Mouse (Mus musculus) forebrain, embryonic 16.5 days (tissue): ENCODE results near the gene Bag6. TPM values are rescaled to one million over a fixed set of nuclear protein-coding genes. Genes with fewer than 3 reads are reported as not detected.
A peak's percentile ranks its signal among the peaks of the same experiment; 100 is the strongest.
"Not testable (repeated sequence)": the region's sequence is repeated elsewhere in the genome, so short reads cannot be mapped to it uniquely, and the experiment has no call there.

Source experiments
- ATAC-seq: fragments of 200-750 bp; cut with Nextera tagmentation; 2 replicates; pipeline ENCODE4 v1.8.0; 2017; ENCODE audit warnings: mild to moderate bottlenecking, moderate library complexity
- H3K27ac ChIP-seq: fragments of 300-500 bp; sonication (generic); 2 replicates; pipeline ENCODE4 v1.5.1; 2014; ENCODE audit warnings: low read length, control low read depth
- H3K27me3 ChIP-seq: fragments of 300-500 bp; sonication (generic); replicated peaks from 2 replicates; pipeline ENCODE4 v1.6.1; 2014; ENCODE audit warnings: low read length; ENCODE audit not compliant: control insufficient read depth, insufficient read depth
- H3K36me3 ChIP-seq: fragments of 300-500 bp; sonication (generic); 2 replicates; pipeline ENCODE4 v1.6.1; 2014; ENCODE audit not compliant: control insufficient read depth, insufficient read depth
- H3K4me1 ChIP-seq: fragments of 300-500 bp; sonication (generic); replicated peaks from 2 replicates; pipeline ENCODE4 v1.6.1; 2014; ENCODE audit warnings: low read length; ENCODE audit not compliant: control insufficient read depth, insufficient read depth
- H3K4me2 ChIP-seq: fragments of 300-500 bp; sonication (generic); 2 replicates; pipeline ENCODE4 v1.6.1; 2014; ENCODE audit warnings: mild to moderate bottlenecking, low read length, control low read depth
- H3K4me3 ChIP-seq: fragments of 300-500 bp; sonication (generic); replicated peaks from 2 replicates; pipeline ENCODE4 v1.5.1; 2014; ENCODE audit warnings: mild to moderate bottlenecking, low read length, control low read depth
- H3K9ac ChIP-seq: fragments of 300-500 bp; sonication (generic); replicated peaks from 2 replicates; pipeline ENCODE4 v1.6.1; 2014; ENCODE audit warnings: low read depth, low read length, control low read depth
- H3K9me3 ChIP-seq: fragments of 300-500 bp; sonication (generic); 2 replicates; pipeline ENCODE4 v1.6.1; 2016; ENCODE audit warnings: low read length; ENCODE audit not compliant: control insufficient read depth
- WGBS: fragments of 180-500 bp; shearing (Covaris S2); extraction: QIAGEN DNeasy Blood & Tissue Kit; methylation state at CpG from one replicate; pipeline ENCODE4 v1.1.7; 2014; 5-methylcytosine and 5-hydroxymethylcytosine counted together
- polyA plus RNA-seq: library from polyadenylated mRNA; unstranded; fragments of >200 nt; fragmentation: Nextera tagmentation; extraction: Ambion mirVana; gene quantifications from 2 replicates; pipeline ENCODE4 v1.2.1, GENCODE M21; 2015

Gene Bag6
- polyA plus RNA-seq, 1 experiment from 2014 or later: 86.7 TPM

- no peaks in the 10 kb centered on the region for H3K4me1 ChIP-seq
- H3K36me3 ChIP-seq: peaks cover 14% of the 10 kb centered on the region
- H3K9ac ChIP-seq: no peak overlapping the region
- H3K27ac ChIP-seq: no peak overlapping the region
- H3K4me3 ChIP-seq: no peak overlapping the region
- ATAC-seq: no peak
- H3K27me3 ChIP-seq: no peaks in the 10 kb centered on the region
- WGBS: 69% methylated on average over 3 of the region's 3 CpGs
- H3K4me2 ChIP-seq: no peak overlapping the region
- H3K9me3 ChIP-seq: no peaks in the 10 kb centered on the region
Measured at GRCm38 (mm10) chr17:35106522-35106921, 28.5 kb upstream of the Bag6 start.

GRCm38 (mm10) chr17:35108097-35108496 is 26.9 kb upstream of the Bag6 start, which contains the start of gene Ly6g5c:
Gene Ly6g5c (plus strand): TSS chr17:35108279.
- Histone ChIP-seq H3K27ac (no peak within 1 kb of the TSS), H3K4me3 (no peak within 1 kb of the TSS), H3K9me3 (no peaks in the 10 kb centered on the region), H3K9ac (no peak within 1 kb of the TSS), H3K4me1 (no peaks in the 10 kb centered on the region), H3K4me2 (no peak within 1 kb of the TSS), H3K27me3 (no peaks in the 10 kb centered on the region), H3K36me3 (peaks cover 3% of the 10 kb centered on the region; the same call in 1 of the 2 replicates)
- no peak for ATAC-seq
- WGBS: 83% methylated on average over 6 of the region's 6 CpGs

GRCm38 (mm10) chr17:35111774-35112173 is 23.2 kb upstream of the Bag6 start:
- WGBS: 72% methylated on average over 9 of the region's 9 CpGs
- Histone ChIP-seq H3K4me1 (no peaks in the 10 kb centered on the region), H3K9me3 (no peaks in the 10 kb centered on the region), H3K9ac (no peak overlapping the region), H3K27me3 (no peaks in the 10 kb centered on the region), H3K36me3 (peaks cover 10% of the 10 kb centered on the region), H3K4me2 (no peak overlapping the region), H3K27ac (no peak overlapping the region), H3K4me3 (no peak overlapping the region)
- no peak for ATAC-seq

- H3K27me3 ChIP-seq: no peaks in the 10 kb centered on the region
- H3K36me3 ChIP-seq: peaks cover 19% of the 10 kb centered on the region
- H3K9ac ChIP-seq: no peak within 1 kb of the TSS
- H3K4me1 ChIP-seq: peaks cover 9% of the 10 kb centered on the region
- 87% methylated on average over 8 of the region's 8 CpGs for WGBS
- no peak within 1 kb of the TSS for H3K4me2 ChIP-seq
- no peak within 1 kb of the TSS for H3K4me3 ChIP-seq
- no peaks in the 10 kb centered on the region for H3K9me3 ChIP-seq
- no peak for ATAC-seq
- no peak within 1 kb of the TSS for H3K27ac ChIP-seq
Measured at GRCm38 (mm10) chr17:35115046-35116019, 19.6 kb upstream of the Bag6 start, which contains the start of gene Ly6g5b. Gene Ly6g5b (minus strand): TSS chr17:35115428.

- no peaks in the 10 kb centered on the region for H3K27me3 ChIP-seq
- peak overlapping the region; percentile 76 for H3K9ac ChIP-seq
- peak overlapping the region; percentile 88 for H3K4me2 ChIP-seq
- peaks cover 19% of the 10 kb centered on the region for H3K36me3 ChIP-seq
- 0 out of 2 replicates have a peak overlapping the region, but pooled peaks have one; percentile 0 for H3K27ac ChIP-seq
- peak overlapping the region; percentile 62 for H3K4me3 ChIP-seq
- no peaks in the 10 kb centered on the region for H3K9me3 ChIP-seq
- peaks cover 23% of the 10 kb centered on the region for H3K4me1 ChIP-seq
- WGBS: under 1% methylated on average over 33 of the region's 33 CpGs
- ATAC-seq: no peak
Measured at GRCm38 (mm10) chr17:35120745-35121142, 14.2 kb upstream of the Bag6 start.

- peaks cover 26% of the 10 kb centered on the region for H3K4me1 ChIP-seq
- H3K4me3 ChIP-seq: peak within 1 kb of the TSS; percentile 62
- H3K27me3 ChIP-seq: no peaks in the 10 kb centered on the region
- peak within 1 kb of the TSS; percentile 95 for H3K4me2 ChIP-seq
- peak; percentile 97 for ATAC-seq
- H3K9me3 ChIP-seq: no peaks in the 10 kb centered on the region
- H3K36me3 ChIP-seq: peaks cover 17% of the 10 kb centered on the region
- WGBS: 0% methylated on average over 50 of the region's 50 CpGs
- peak within 1 kb of the TSS; percentile 93 for H3K27ac ChIP-seq
- peak within 1 kb of the TSS; percentile 80 for H3K9ac ChIP-seq
Measured at GRCm38 (mm10) chr17:35121143-35121799, 13.7 kb upstream of the Bag6 start, which contains the start of gene Gpank1. Gene Gpank1 (plus strand): TSS chr17:35121455.

GRCm38 (mm10) chr17:35121871-35122303 is 13.1 kb upstream of the Bag6 start, which contains the start of gene Csnk2b:
Gene Csnk2b (minus strand): TSS chr17:35122053.
- Histone ChIP-seq H3K4me2 (peak within 1 kb of the TSS; percentile 95), H3K27ac (peak within 1 kb of the TSS; percentile 93), H3K4me1 (peaks cover 32% of the 10 kb centered on the region), H3K9me3 (no peaks in the 10 kb centered on the region), H3K36me3 (peaks cover 14% of the 10 kb centered on the region), H3K27me3 (no peaks in the 10 kb centered on the region), H3K4me3 (peak within 1 kb of the TSS; percentile 62), H3K9ac (peak within 1 kb of the TSS; percentile 80)
- peak; percentile 5; the same call in 1 of the 2 replicates for ATAC-seq
- 0% methylated on average over 19 of the region's 19 CpGs for WGBS

GRCm38 (mm10) chr17:35123287-35123686 is 11.7 kb upstream of the Bag6 start:
- ATAC-seq, H3K4me3 ChIP-seq, H3K4me2 ChIP-seq, H3K27me3 ChIP-seq, H3K9ac ChIP-seq, H3K36me3 ChIP-seq, H3K9me3 ChIP-seq, H3K27ac ChIP-seq: not testable (repeated sequence)
- peaks cover 42% of the 10 kb centered on the region for H3K4me1 ChIP-seq
- 94% methylated on average over 9 of the region's 9 CpGs for WGBS
